Mouse (Mus musculus): Measurements from ENCODE around the gene Macrod2.

DNA sequence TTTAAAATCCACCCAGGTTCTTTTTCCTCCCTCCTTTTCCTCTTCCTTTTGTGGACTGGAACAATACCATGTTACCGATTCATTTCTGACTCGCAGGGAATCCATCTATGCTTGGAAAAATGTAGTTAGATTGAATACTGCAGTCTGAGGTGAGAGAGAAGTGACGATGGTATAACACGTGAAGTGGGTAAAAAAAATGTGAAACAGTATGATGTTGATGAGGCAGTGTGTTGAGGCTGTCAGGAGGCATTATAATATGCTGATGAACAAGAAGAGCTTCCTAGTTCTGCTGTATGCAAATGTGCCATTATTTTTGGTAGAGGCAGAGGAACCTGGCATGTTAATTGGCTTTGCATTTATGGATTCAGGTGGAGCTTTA lies 662.3 kb downstream of the Macrod2 start:
- TF ChIP-seq CTCF (IDR thresholded peaks at IDR 0.05; ENCODE audit: control insufficient read depth, insufficient read depth, insufficient replicate concordance, low read depth, low read length) (no peak), POLR2A (IDR thresholded peaks at IDR 0.05; ENCODE audit: control insufficient read depth, low read depth, low read length) (no peak)

Measured in testis, adult 2 months (tissue).